Mouse (Mus musculus): ENCODE results near the gene Gnai3. TPM values are rescaled to one million over a fixed set of nuclear protein-coding genes. Genes with fewer than 3 reads are reported as not detected.

The Gnai3 gene
- 100 to 1,000 TPM; 128 to 135 TPM for total RNA-seq (2021)
- long read RNA-seq, experiment 1, transcript Gnai3-201 (9 exons, 3,262 nt), result major isoform, 76 of 84 reads
- long read RNA-seq, experiment 1, partial matches to known transcripts, result 2 of 84 reads
- long read RNA-seq, experiment 1, other reads (novel, unspliced or antisense), result 6 of 84 reads
- long read RNA-seq, experiment 2, transcript Gnai3-201 (9 exons, 3,262 nt), result major isoform, 261 of 282 reads
- long read RNA-seq, experiment 2, partial matches to known transcripts, result 13 of 282 reads
- long read RNA-seq, experiment 2, other reads (novel, unspliced or antisense), result 8 of 282 reads

- peak; percentile 69 to 83 for DNase-seq (ENCODE audit: low spot score in 2 of 2)
Observed at GRCm38 (mm10) chr3:108145534-108146445, at the start of gene Gnai3. Gene Gnai3 (minus strand): TSS chr3:108146146.

- DNase-seq (ENCODE audit: low spot score in 2 of 2), result no peak
Observed at GRCm38 (mm10) chr3:108195287-108195686, 49.3 kb upstream of the Gnai3 start.

GRCm38 (mm10) chr3:108193686-108194085, 47.7 kb upstream of the Gnai3 start:
- DNase-seq (ENCODE audit: low spot score in 2 of 2), result no peak

GRCm38 (mm10) chr3:108189897-108190296, 44.0 kb upstream of the Gnai3 start:
- DNase-seq (ENCODE audit: low spot score in 2 of 2), result no peak

GRCm38 (mm10) chr3:108188716-108189490, 43.0 kb upstream of the Gnai3 start:
- DNase-seq (ENCODE audit: low spot score in 2 of 2), result no peak

GRCm38 (mm10) chr3:108187111-108187795, 41.3 kb upstream of the Gnai3 start:
- DNase-seq (ENCODE audit: low spot score in 2 of 2), result no peak

- DNase-seq (ENCODE audit: low spot score in 2 of 2), result no peak
Observed at GRCm38 (mm10) chr3:108186098-108187047, 40.4 kb upstream of the Gnai3 start, which contains the start of gene Amigo1. Gene Amigo1 (plus strand): TSS chr3:108186335.

GRCm38 (mm10) chr3:108185460-108186097, 39.6 kb upstream of the Gnai3 start:
- no peak for DNase-seq (ENCODE audit: low spot score in 2 of 2)

- DNase-seq (ENCODE audit: low spot score in 2 of 2), result no peak
Observed at GRCm38 (mm10) chr3:108184742-108185141, 38.8 kb upstream of the Gnai3 start.

GRCm38 (mm10) chr3:108180514-108180913, 34.6 kb upstream of the Gnai3 start:
- no peak for DNase-seq (ENCODE audit: low spot score in 2 of 2)

- DNase-seq (ENCODE audit: low spot score in 2 of 2), result no peak
Observed at GRCm38 (mm10) chr3:108178756-108179715, 33.1 kb upstream of the Gnai3 start.

GRCm38 (mm10) chr3:108174672-108175531, 29.0 kb upstream of the Gnai3 start:
- no peak for DNase-seq (ENCODE audit: low spot score in 2 of 2)

- DNase-seq (ENCODE audit: low spot score in 2 of 2), result no peak
Observed at GRCm38 (mm10) chr3:108169199-108169598, 23.3 kb upstream of the Gnai3 start.

GRCm38 (mm10) chr3:108167499-108167898, 21.6 kb upstream of the Gnai3 start:
- DNase-seq (ENCODE audit: low spot score in 2 of 2), result no peak

GRCm38 (mm10) chr3:108166486-108167211, 20.7 kb upstream of the Gnai3 start:
- no peak for DNase-seq (ENCODE audit: low spot score in 2 of 2)
